Mouse (Mus musculus) liver, adult 2 months (tissue): ENCODE measurements at regions not wholly inside any gene's neighbourhood (a gene's known extent, or its start where the extent isn't known, plus 50 kb on each side); places are given as distances from the start of the nearest gene placed in this dataset.

Experiments
- DNase-seq: peaks from one replicate; pipeline ENCODE4 v3.0.0-alpha.2; 2011; ENCODE audit warnings: low read depth, low spot score; ENCODE audit errors: extremely low read depth
- H3K27ac ChIP-seq: fragments of 200-500 bp; replicated peaks from 2 replicates; pipeline ENCODE4 v1.5.1; 2012; ENCODE audit warnings: low read depth, mild to moderate bottlenecking, control low read depth, inconsistent platforms, low read length; ENCODE audit not compliant: insufficient read depth
- H3K27me3 ChIP-seq: fragments of 200-500 bp; 2 replicates; pipeline ENCODE4 v1.6.1; 2012; ENCODE audit warnings: mild to moderate bottlenecking, moderate library complexity, low read length, inconsistent platforms; ENCODE audit not compliant: control insufficient read depth, insufficient read depth
- H3K36me3 ChIP-seq: fragments of 200-500 bp; 2 replicates; pipeline ENCODE4 v1.6.1; 2012; ENCODE audit warnings: low read length, inconsistent platforms; ENCODE audit not compliant: control insufficient read depth, insufficient read depth
- H3K4me1 ChIP-seq: fragments of 200-500 bp; 2 replicates; pipeline ENCODE4 v1.6.1; 2011; ENCODE audit warnings: low read length; ENCODE audit not compliant: control insufficient read depth, insufficient read depth
- H3K4me3 ChIP-seq: fragments of 200-500 bp; 2 replicates; pipeline ENCODE4 v1.5.1; 2011; ENCODE audit warnings: low read depth, mild to moderate bottlenecking, control low read depth, low read length, moderate library complexity; ENCODE audit not compliant: insufficient read depth
- H3K79me2 ChIP-seq: fragments of 200-500 bp; 2 replicates; pipeline ENCODE4 v1.6.1; 2012; ENCODE audit warnings: inconsistent platforms, mild to moderate bottlenecking, low read length, moderate library complexity; ENCODE audit not compliant: control insufficient read depth, insufficient read depth
- H3K9ac ChIP-seq: fragments of 200-500 bp; 2 replicates; pipeline ENCODE4 v1.6.1; 2012; ENCODE audit warnings: low read depth, mild to moderate bottlenecking, control low read depth, inconsistent platforms, low read length
- CTCF ChIP-seq: fragments of 200-500 bp; IDR thresholded peaks from 2 replicates; pipeline ENCODE4 v1.5.1; 2011; ENCODE audit warnings: low read depth, low read length, control low read depth
- POLR2A ChIP-seq: fragments of 200-500 bp; IDR thresholded peaks from 2 replicates; pipeline ENCODE4 v1.6.1; 2011; ENCODE audit warnings: low read length, control low read depth; ENCODE audit not compliant: insufficient read depth; ENCODE audit errors: extremely low read depth
- WGBS: fragments of 180-500 bp; shearing (Covaris S2); methylation state at CpG from one replicate; pipeline ENCODE4 v1.1.7; 2018; 5-methylcytosine and 5-hydroxymethylcytosine counted together

- TF ChIP-seq CTCF (no peak), POLR2A (no peak)
- Histone ChIP-seq H3K4me1 (no peaks in the 10 kb centered on the region), H3K79me2 (no peaks in the 10 kb centered on the region), H3K36me3 (no peaks in the 10 kb centered on the region), H3K9ac (no peak overlapping the region), H3K27ac (no peak overlapping the region), H3K4me3 (no peak overlapping the region), H3K27me3 (no peaks in the 10 kb centered on the region)
- WGBS, result 62% methylated on average over 6 of the region's 6 CpGs
- no peak for DNase-seq
Measured at GRCm38 (mm10) chr10:110586507-110586906, 130.5 kb upstream of the Nav3 start.

GRCm38 (mm10) chr10:110587529-110587928 lies 131.5 kb upstream of the Nav3 start:
- TF ChIP-seq POLR2A (no peak), CTCF (no peak)
- H3K4me1 ChIP-seq, result no peaks in the 10 kb centered on the region
- no peak overlapping the region for H3K9ac ChIP-seq
- 78% methylated on average over 13 of the region's 13 CpGs for whole genome bisulfite sequencing
- no peak for DNase-seq
- no peak overlapping the region for H3K4me3 ChIP-seq
- H3K36me3 ChIP-seq, result no peaks in the 10 kb centered on the region
- no peak overlapping the region for H3K27ac ChIP-seq
- no peaks in the 10 kb centered on the region for H3K79me2 ChIP-seq
- H3K27me3 ChIP-seq, result no peaks in the 10 kb centered on the region

GRCm38 (mm10) chr10:110600352-110600853 lies 144.4 kb upstream of the Nav3 start:
- WGBS, result 66% methylated on average over 11 of the region's 11 CpGs
- DNase-seq, result peak; percentile 12
- no peaks in the 10 kb centered on the region for H3K27me3 ChIP-seq
- no peaks in the 10 kb centered on the region for H3K79me2 ChIP-seq
- no peak overlapping the region for H3K4me3 ChIP-seq
- no peak overlapping the region for H3K9ac ChIP-seq
- no peaks in the 10 kb centered on the region for H3K36me3 ChIP-seq
- no peak for TF ChIP-seq POLR2A
- no peak for TF ChIP-seq CTCF
- H3K4me1 ChIP-seq, result no peaks in the 10 kb centered on the region
- no peak overlapping the region for H3K27ac ChIP-seq

- H3K27ac ChIP-seq, result no peak overlapping the region
- no peaks in the 10 kb centered on the region for H3K27me3 ChIP-seq
- TF ChIP-seq POLR2A (no peak), CTCF (no peak)
- DNase-seq, result no peak
- H3K4me3 ChIP-seq, result no peak overlapping the region
- H3K79me2 ChIP-seq, result no peaks in the 10 kb centered on the region
- no peak overlapping the region for H3K9ac ChIP-seq
- H3K4me1 ChIP-seq, result no peaks in the 10 kb centered on the region
- WGBS, result 86% methylated on average over 9 of the region's 9 CpGs
- no peaks in the 10 kb centered on the region for H3K36me3 ChIP-seq
Measured at GRCm38 (mm10) chr10:110610336-110610735, 134.9 kb upstream of the E2f7 start.

GRCm38 (mm10) chr10:110617004-110617403 lies 128.2 kb upstream of the E2f7 start:
- TF ChIP-seq CTCF, result no peak
- TF ChIP-seq POLR2A, result no peak
- no peaks in the 10 kb centered on the region for H3K27me3 ChIP-seq
- no peaks in the 10 kb centered on the region for H3K79me2 ChIP-seq
- H3K9ac ChIP-seq, result no peak overlapping the region
- H3K36me3 ChIP-seq, result no peaks in the 10 kb centered on the region
- no peak for DNase-seq
- no peak overlapping the region for H3K4me3 ChIP-seq
- no peaks in the 10 kb centered on the region for H3K4me1 ChIP-seq
- H3K27ac ChIP-seq, result no peak overlapping the region
- 40% methylated on average over 1 of the region's 1 CpGs for WGBS

GRCm38 (mm10) chr10:110619193-110619592 lies 126.0 kb upstream of the E2f7 start:
- Histone ChIP-seq H3K9ac (no peak overlapping the region), H3K79me2 (no peaks in the 10 kb centered on the region), H3K4me3 (no peak overlapping the region), H3K27ac (no peak overlapping the region), H3K27me3 (no peaks in the 10 kb centered on the region), H3K4me1 (no peaks in the 10 kb centered on the region), H3K36me3 (no peaks in the 10 kb centered on the region)
- TF ChIP-seq CTCF (no peak), POLR2A (no peak)
- WGBS, result 88% methylated on average over 7 of the region's 7 CpGs
- DNase-seq, result no peak
